Mouse (Mus musculus) hindbrain, postnatal 0 days (tissue): Measurements from ENCODE around the gene Mxd1. TPM values are rescaled to one million over a fixed set of nuclear protein-coding genes. Genes with fewer than 3 reads are reported as not detected.
A peak's percentile ranks its signal among the peaks of the same experiment; 100 is the strongest.

Experiments
- ATAC-seq: fragments of 200-750 bp; cut with Nextera tagmentation; 2 replicates; pipeline ENCODE4 v1.8.0; 2017; ENCODE audit warnings: mild to moderate bottlenecking, moderate TSS enrichment, moderate library complexity
- DNase-seq: peaks from one replicate; pipeline ENCODE4 v3.0.0-alpha.2; 2015; ENCODE audit warnings: low spot score
- H3K27ac ChIP-seq: fragments of 300-500 bp; sonication (generic); 2 replicates; pipeline ENCODE4 v1.5.1; 2014; ENCODE audit warnings: mild to moderate bottlenecking
- H3K27me3 ChIP-seq: fragments of 300-500 bp; sonication (generic); 2 replicates; pipeline ENCODE4 v1.6.1; 2014; ENCODE audit warnings: low read length, mixed read lengths; ENCODE audit not compliant: insufficient read depth
- H3K36me3 ChIP-seq: fragments of 300-500 bp; sonication (generic); 2 replicates; pipeline ENCODE4 v1.6.1; 2014; ENCODE audit warnings: low read length, mixed read lengths; ENCODE audit not compliant: insufficient read depth
- H3K4me1 ChIP-seq: fragments of 300-500 bp; sonication (generic); 2 replicates; pipeline ENCODE4 v1.6.1; 2014; ENCODE audit warnings: antibody characterized with exemption, low read length, mixed read lengths; ENCODE audit not compliant: insufficient read depth
- H3K4me2 ChIP-seq: fragments of 300-500 bp; sonication (generic); 2 replicates; pipeline ENCODE4 v1.6.1; 2014; ENCODE audit warnings: low read depth, mild to moderate bottlenecking, low read length, moderate library complexity, mixed read lengths
- H3K4me3 ChIP-seq: fragments of 300-500 bp; sonication (generic); 2 replicates; pipeline ENCODE4 v1.5.1; 2014; ENCODE audit warnings: low read length
- H3K9ac ChIP-seq: fragments of 300-500 bp; sonication (generic); replicated peaks from 2 replicates; pipeline ENCODE4 v1.6.1; 2014; ENCODE audit warnings: mild to moderate bottlenecking, low read length, moderate library complexity, mixed read lengths
- H3K9me3 ChIP-seq: fragments of 300-500 bp; sonication (generic); 2 replicates; pipeline ENCODE4 v1.6.1; 2016; ENCODE audit warnings: low read length, mixed read lengths
- CTCF ChIP-seq: IDR thresholded peaks from 2 replicates; pipeline ENCODE4 v1.5.1; 2016; ENCODE audit warnings: antibody characterized with exemption, control low read depth, low read depth
- WGBS: fragments of 180-500 bp; shearing (Covaris S2); extraction: QIAGEN DNeasy Blood & Tissue Kit; methylation state at CpG from one replicate; pipeline ENCODE4 v1.1.7; 2014; 5-methylcytosine and 5-hydroxymethylcytosine counted together
- polyA plus RNA-seq: library from polyadenylated mRNA; unstranded; fragments of >200 nt; fragmentation: Nextera tagmentation; extraction: Ambion mirVana; gene quantifications from 2 replicates; pipeline ENCODE4 v1.2.1, GENCODE M21; 2015
- total RNA-seq: library from RNA; depleted of rRNA; stranded (reverse); fragments of >200 nt; gene quantifications from 2 replicates; pipeline ENCODE4 v1.2.3, GENCODE M21; 2014

Mxd1 gene
- total and polyA plus RNA-seq, 2 experiments from 2014 or later, result 12.0 to 12.8 TPM

GRCm38 (mm10) chr6:86686971-86687370, 18.0 kb upstream of the Mxd1 start:
- Histone ChIP-seq H3K27ac (no peak overlapping the region), H3K9me3 (no peaks in the 10 kb centered on the region), H3K4me2 (no peak overlapping the region), H3K36me3 (peaks cover 23% of the 10 kb centered on the region; the same call in 1 of the 2 replicates), H3K27me3 (no peaks in the 10 kb centered on the region), H3K4me3 (no peak overlapping the region), H3K4me1 (no peaks in the 10 kb centered on the region), H3K9ac (no peak overlapping the region)
- WGBS, result 70% methylated on average over 1 of the region's 1 CpGs
- ATAC-seq (no peak), DNase-seq (no peak)
- TF ChIP-seq CTCF, result no peak

GRCm38 (mm10) chr6:86684655-86685011, 15.7 kb upstream of the Mxd1 start:
- peak overlapping the region; percentile 75 for H3K4me2 ChIP-seq
- DNase-seq (no peak), ATAC-seq (peak; percentile 59)
- peak overlapping the region; percentile 45; the same call in 1 of the 2 replicates for H3K27ac ChIP-seq
- H3K9me3 ChIP-seq, result no peaks in the 10 kb centered on the region
- H3K9ac ChIP-seq, result peak overlapping the region; percentile 77
- no peaks in the 10 kb centered on the region for H3K27me3 ChIP-seq
- no peaks in the 10 kb centered on the region for H3K4me1 ChIP-seq
- WGBS, result 36% methylated on average over 12 of the region's 12 CpGs
- no peak for TF ChIP-seq CTCF
- peaks cover 23% of the 10 kb centered on the region for H3K36me3 ChIP-seq
- peak overlapping the region; percentile 75 for H3K4me3 ChIP-seq

GRCm38 (mm10) chr6:86683872-86684654, 15.1 kb upstream of the Mxd1 start, which contains the start of gene Snrnp27:
Gene Snrnp27, minus strand, starts transcription at chr6:86684522.
- peaks cover 27% of the 10 kb centered on the region for H3K36me3 ChIP-seq
- 3% methylated on average over 36 of the region's 36 CpGs for WGBS
- TF ChIP-seq CTCF, result no peak

GRCm38 (mm10) chr6:86681289-86681688, 12.3 kb upstream of the Mxd1 start:
- WGBS, result 92% methylated on average over 3 of the region's 3 CpGs
- no peaks in the 10 kb centered on the region for H3K27me3 ChIP-seq

More at GRCm38 (mm10) chr6:86683872-86684654, 15.1 kb upstream of the Mxd1 start, which contains the start of gene Snrnp27:
- DNase-seq, result peak; percentile 94
- H3K9me3 ChIP-seq, result no peaks in the 10 kb centered on the region
- H3K4me2 ChIP-seq, result peak within 1 kb of the TSS; percentile 75
- peak; percentile 93 for ATAC-seq
- peak within 1 kb of the TSS; percentile 77 for H3K9ac ChIP-seq
- no peaks in the 10 kb centered on the region for H3K4me1 ChIP-seq
- H3K27me3 ChIP-seq, result no peaks in the 10 kb centered on the region
- H3K4me3 ChIP-seq, result peak within 1 kb of the TSS; percentile 75
- peak within 1 kb of the TSS; percentile 45 for H3K27ac ChIP-seq

GRCm38 (mm10) chr6:86678341-86678740, 9.4 kb upstream of the Mxd1 start:
- Histone ChIP-seq H3K27ac (no peak overlapping the region), H3K27me3 (no peaks in the 10 kb centered on the region), H3K9me3 (no peaks in the 10 kb centered on the region), H3K4me2 (no peak overlapping the region), H3K36me3 (peaks cover 66% of the 10 kb centered on the region), H3K9ac (no peak overlapping the region), H3K4me1 (no peaks in the 10 kb centered on the region), H3K4me3 (no peak overlapping the region)
- TF ChIP-seq CTCF, result no peak
- no peak for ATAC-seq
- no peak for DNase-seq
- 78% methylated on average over 6 of the region's 6 CpGs for WGBS

More at GRCm38 (mm10) chr6:86681289-86681688, 12.3 kb upstream of the Mxd1 start:
- no peak overlapping the region for H3K27ac ChIP-seq
- ATAC-seq, result no peak
- H3K9ac ChIP-seq, result no peak overlapping the region
- peaks cover 38% of the 10 kb centered on the region for H3K36me3 ChIP-seq
- H3K4me1 ChIP-seq, result no peaks in the 10 kb centered on the region
- DNase-seq, result no peak
- no peak for TF ChIP-seq CTCF
- no peaks in the 10 kb centered on the region for H3K9me3 ChIP-seq
- no peak overlapping the region for H3K4me2 ChIP-seq
- no peak overlapping the region for H3K4me3 ChIP-seq

- Histone ChIP-seq H3K27ac (no peak overlapping the region), H3K4me3 (no peak overlapping the region), H3K9me3 (no peaks in the 10 kb centered on the region), H3K4me1 (peaks cover 5% of the 10 kb centered on the region; the same call in 1 of the 2 replicates), H3K36me3 (peaks cover 29% of the 10 kb centered on the region), H3K4me2 (no peak overlapping the region), H3K27me3 (no peaks in the 10 kb centered on the region), H3K9ac (no peak overlapping the region)
- 18% methylated on average over 2 of the region's 2 CpGs for WGBS
- peak; percentile 97 for TF ChIP-seq CTCF
- ATAC-seq, result no peak
- DNase-seq, result peak; percentile 93
These were observed 1.9 kb upstream of the Mxd1 start for GRCm38 (mm10) chr6:86670873-86671272.
